Mouse (Mus musculus) embryonic facial prominence, embryonic 15.5 days (tissue): ENCODE measurements around the gene B3gat1. TPM values are rescaled to one million over a fixed set of nuclear protein-coding genes. Genes with fewer than 3 reads are reported as not detected.

Source experiments
- ATAC-seq: fragments of 200-750 bp; cut with Nextera tagmentation; 2 replicates; pipeline ENCODE4 v1.8.0; 2017; ENCODE audit warnings: low read depth, moderate TSS enrichment; ENCODE audit not compliant: insufficient number of reproducible peaks, low FRiP score, low TSS enrichment
- H3K27ac ChIP-seq: fragments of 300-500 bp; sonication (generic); replicated peaks from 2 replicates; pipeline ENCODE4 v1.5.1; 2015; ENCODE audit warnings: mild to moderate bottlenecking, inconsistent platforms
- H3K27me3 ChIP-seq: fragments of 300-500 bp; sonication (generic); 2 replicates; pipeline ENCODE4 v1.6.1; 2015; ENCODE audit warnings: inconsistent platforms
- H3K36me3 ChIP-seq: fragments of 300-500 bp; sonication (generic); 2 replicates; pipeline ENCODE4 v1.6.1; 2015; ENCODE audit warnings: mild to moderate bottlenecking, inconsistent platforms
- H3K4me1 ChIP-seq: fragments of 300-500 bp; sonication (generic); 2 replicates; pipeline ENCODE4 v1.6.1; 2015; ENCODE audit warnings: inconsistent platforms
- H3K4me2 ChIP-seq: fragments of 300-500 bp; sonication (generic); replicated peaks from 2 replicates; pipeline ENCODE4 v1.6.1; 2015; ENCODE audit warnings: mild to moderate bottlenecking, inconsistent platforms
- H3K4me3 ChIP-seq: fragments of 300-500 bp; sonication (generic); replicated peaks from 2 replicates; pipeline ENCODE4 v1.5.1; 2015; ENCODE audit warnings: mild to moderate bottlenecking, inconsistent platforms
- H3K9ac ChIP-seq: fragments of 300-500 bp; sonication (generic); 2 replicates; pipeline ENCODE4 v1.6.1; 2015; ENCODE audit warnings: inconsistent platforms
- H3K9me3 ChIP-seq: fragments of 300-500 bp; sonication (generic); replicated peaks from 2 replicates; pipeline ENCODE4 v1.6.1; 2016; ENCODE audit warnings: inconsistent platforms
- WGBS: fragments of 180-500 bp; shearing (Covaris S2); methylation state at CpG from one replicate; pipeline ENCODE4 v1.1.7; 2015; 5-methylcytosine and 5-hydroxymethylcytosine counted together
- polyA plus RNA-seq: library from polyadenylated mRNA; unstranded; fragments of >200 nt; fragmentation: Nextera tagmentation; extraction: Ambion mirVana; gene quantifications from 2 replicates; pipeline ENCODE4 v1.2.1, GENCODE M21; 2015

The B3gat1 gene
- polyA plus RNA-seq: 0.87 and 0.93 TPM in 2 replicates

GRCm38 (mm10) chr9:26733206-26733891, at the start of gene B3gat1:
TSS of gene B3gat1 (plus strand) at chr9:26733728.
- no peak within 1 kb of the TSS for H3K27ac ChIP-seq
- H3K27me3 ChIP-seq: peaks cover 58% of the 10 kb centered on the region
- 1% methylated on average over 49 of the region's 65 CpGs for WGBS
- H3K36me3 ChIP-seq: no peaks in the 10 kb centered on the region
- peak within 1 kb of the TSS; percentile 90 for H3K4me2 ChIP-seq
- peak; percentile 52 for ATAC-seq
- peaks cover 13% of the 10 kb centered on the region for H3K4me1 ChIP-seq
- H3K9ac ChIP-seq: no peak within 1 kb of the TSS
- peak within 1 kb of the TSS; percentile 50 for H3K4me3 ChIP-seq
- no peaks in the 10 kb centered on the region for H3K9me3 ChIP-seq

GRCm38 (mm10) chr9:26689171-26689570, 44.4 kb upstream of the B3gat1 start:
- no peak overlapping the region for H3K9ac ChIP-seq
- no peak for ATAC-seq
- WGBS: 80% methylated on average over 1 of the region's 1 CpGs
- H3K4me1 ChIP-seq: no peaks in the 10 kb centered on the region
- no peak overlapping the region for H3K4me3 ChIP-seq
- H3K27me3 ChIP-seq: no peaks in the 10 kb centered on the region
- no peaks in the 10 kb centered on the region for H3K36me3 ChIP-seq
- H3K27ac ChIP-seq: no peak overlapping the region
- H3K9me3 ChIP-seq: no peaks in the 10 kb centered on the region; the same call in 1 of the 2 replicates
- H3K4me2 ChIP-seq: no peak overlapping the region

- H3K27me3 ChIP-seq: no peaks in the 10 kb centered on the region
- no peak overlapping the region for H3K4me2 ChIP-seq
- 58% methylated on average over 7 of the region's 7 CpGs for WGBS
- ATAC-seq: no peak
- no peak overlapping the region for H3K27ac ChIP-seq
- H3K9ac ChIP-seq: no peak overlapping the region
- no peak overlapping the region for H3K4me3 ChIP-seq
- H3K36me3 ChIP-seq: no peaks in the 10 kb centered on the region
- no peaks in the 10 kb centered on the region for H3K4me1 ChIP-seq
- no peaks in the 10 kb centered on the region; the same call in 1 of the 2 replicates for H3K9me3 ChIP-seq
Measured at GRCm38 (mm10) chr9:26689956-26690698, 43.4 kb upstream of the B3gat1 start.

- no peaks in the 10 kb centered on the region for H3K36me3 ChIP-seq
- no peak for ATAC-seq
- H3K9ac ChIP-seq: no peak overlapping the region
- H3K27ac ChIP-seq: no peak overlapping the region
- H3K4me3 ChIP-seq: no peak overlapping the region
- no peaks in the 10 kb centered on the region; the same call in 1 of the 2 replicates for H3K9me3 ChIP-seq
- H3K4me2 ChIP-seq: no peak overlapping the region
- no peaks in the 10 kb centered on the region for H3K27me3 ChIP-seq
- WGBS: 77% methylated on average over 4 of the region's 4 CpGs
- no peaks in the 10 kb centered on the region for H3K4me1 ChIP-seq
Measured at GRCm38 (mm10) chr9:26692641-26693040, 40.9 kb upstream of the B3gat1 start.

GRCm38 (mm10) chr9:26694656-26695055, 38.9 kb upstream of the B3gat1 start:
- no peak overlapping the region for H3K4me2 ChIP-seq
- WGBS: 86% methylated on average over 3 of the region's 3 CpGs

GRCm38 (mm10) chr9:26695178-26695577, 38.4 kb upstream of the B3gat1 start:
- Histone ChIP-seq H3K27me3 (no peaks in the 10 kb centered on the region), H3K4me2 (no peak overlapping the region), H3K4me3 (no peak overlapping the region), H3K27ac (no peak overlapping the region), H3K9ac (no peak overlapping the region), H3K36me3 (no peaks in the 10 kb centered on the region), H3K9me3 (no peaks in the 10 kb centered on the region), H3K4me1 (no peaks in the 10 kb centered on the region)
- ATAC-seq: no peak
- WGBS: 77% methylated on average over 5 of the region's 5 CpGs

More at GRCm38 (mm10) chr9:26694656-26695055, 38.9 kb upstream of the B3gat1 start:
- H3K4me1 ChIP-seq: no peaks in the 10 kb centered on the region
- no peaks in the 10 kb centered on the region for H3K27me3 ChIP-seq
- no peak overlapping the region for H3K27ac ChIP-seq
- H3K36me3 ChIP-seq: no peaks in the 10 kb centered on the region
- no peaks in the 10 kb centered on the region; the same call in 1 of the 2 replicates for H3K9me3 ChIP-seq
- H3K4me3 ChIP-seq: no peak overlapping the region
- no peak for ATAC-seq
- no peak overlapping the region for H3K9ac ChIP-seq

- no peak overlapping the region for H3K4me2 ChIP-seq
- no peak for ATAC-seq
- H3K27me3 ChIP-seq: no peaks in the 10 kb centered on the region
- H3K36me3 ChIP-seq: no peaks in the 10 kb centered on the region
- H3K9me3 ChIP-seq: no peaks in the 10 kb centered on the region
- WGBS: 72% methylated on average over 2 of the region's 2 CpGs
- no peak overlapping the region for H3K27ac ChIP-seq
- no peak overlapping the region for H3K4me3 ChIP-seq
- H3K4me1 ChIP-seq: no peaks in the 10 kb centered on the region
- H3K9ac ChIP-seq: no peak overlapping the region
Measured at GRCm38 (mm10) chr9:26698286-26698685, 35.2 kb upstream of the B3gat1 start.

- Histone ChIP-seq H3K4me1 (no peaks in the 10 kb centered on the region), H3K36me3 (no peaks in the 10 kb centered on the region), H3K27me3 (no peaks in the 10 kb centered on the region), H3K9me3 (no peaks in the 10 kb centered on the region), H3K4me2 (no peak overlapping the region), H3K27ac (no peak overlapping the region), H3K4me3 (no peak overlapping the region), H3K9ac (no peak overlapping the region)
- no peak for ATAC-seq
- 87% methylated on average over 2 of the region's 2 CpGs for WGBS
Measured at GRCm38 (mm10) chr9:26700329-26700728, 33.2 kb upstream of the B3gat1 start.

- Histone ChIP-seq H3K9ac (no peak overlapping the region), H3K27ac (no peak overlapping the region), H3K4me3 (no peak overlapping the region), H3K27me3 (no peaks in the 10 kb centered on the region), H3K4me1 (no peaks in the 10 kb centered on the region), H3K4me2 (no peak overlapping the region), H3K36me3 (no peaks in the 10 kb centered on the region), H3K9me3 (no peaks in the 10 kb centered on the region)
- WGBS: 15% methylated on average over 3 of the region's 3 CpGs
- no peak for ATAC-seq
Measured at GRCm38 (mm10) chr9:26718388-26718787, 15.1 kb upstream of the B3gat1 start.

GRCm38 (mm10) chr9:26721771-26722170, 11.8 kb upstream of the B3gat1 start:
- Histone ChIP-seq H3K27me3 (no peaks in the 10 kb centered on the region), H3K4me1 (no peaks in the 10 kb centered on the region), H3K9ac (no peak overlapping the region), H3K9me3 (no peaks in the 10 kb centered on the region), H3K27ac (no peak overlapping the region), H3K4me3 (no peak overlapping the region), H3K36me3 (no peaks in the 10 kb centered on the region), H3K4me2 (no peak overlapping the region)
- WGBS: 54% methylated on average over 7 of the region's 7 CpGs
- ATAC-seq: no peak

GRCm38 (mm10) chr9:26725709-26726108, 7.8 kb upstream of the B3gat1 start:
- no peak overlapping the region for H3K27ac ChIP-seq
- H3K4me1 ChIP-seq: no peaks in the 10 kb centered on the region
- no peaks in the 10 kb centered on the region for H3K9me3 ChIP-seq
- peaks cover 3% of the 10 kb centered on the region; the same call in 1 of the 2 replicates for H3K27me3 ChIP-seq
- no peak overlapping the region for H3K9ac ChIP-seq
- 87% methylated on average over 3 of the region's 3 CpGs for WGBS
- no peak for ATAC-seq
- no peaks in the 10 kb centered on the region for H3K36me3 ChIP-seq
- H3K4me2 ChIP-seq: no peak overlapping the region
- H3K4me3 ChIP-seq: no peak overlapping the region
